Mouse (Mus musculus) ES-Bruce4 (cell line): ENCODE data around the gene Sept5. TPM values are rescaled to one million over a fixed set of nuclear protein-coding genes. Genes with fewer than 3 reads are reported as not detected.

Experiments used
- H3K27ac ChIP-seq: 2 replicates; pipeline ENCODE4 v1.5.1; 2012; ENCODE audit warnings: low read length, inconsistent platforms; ENCODE audit not compliant: insufficient read depth
- H3K27me3 ChIP-seq: 2 replicates; pipeline ENCODE4 v1.6.1; 2012; ENCODE audit warnings: mild to moderate bottlenecking, low read length, inconsistent platforms; ENCODE audit not compliant: control insufficient read depth, poor library complexity, insufficient read depth, severe bottlenecking
- H3K36me3 ChIP-seq: 2 replicates; pipeline ENCODE4 v1.6.1; 2012; ENCODE audit warnings: inconsistent platforms, mild to moderate bottlenecking, low read length, moderate library complexity; ENCODE audit not compliant: control insufficient read depth, poor library complexity, insufficient read depth, severe bottlenecking
- H3K4me1 ChIP-seq: one replicate; pipeline ENCODE4 v1.8.1; 2011; ENCODE audit warnings: low read length; ENCODE audit not compliant: control insufficient read depth, insufficient read depth
- H3K4me3 ChIP-seq: 2 replicates; pipeline ENCODE4 v1.5.1; 2011; ENCODE audit warnings: low read depth, mild to moderate bottlenecking, low read length
- H3K9ac ChIP-seq: 2 replicates; pipeline ENCODE4 v1.6.1; 2012; ENCODE audit warnings: low read depth, mild to moderate bottlenecking, inconsistent platforms; ENCODE audit not compliant: poor library complexity, severe bottlenecking
- H3K9me3 ChIP-seq: replicated peaks from 2 replicates; pipeline ENCODE4 v1.6.1; 2012; ENCODE audit warnings: mild to moderate bottlenecking, low read length, inconsistent platforms; ENCODE audit not compliant: control insufficient read depth, poor library complexity, insufficient read depth, severe bottlenecking
- CTCF ChIP-seq: IDR thresholded peaks from one replicate; pipeline ENCODE4 v1.8.1; 2011; ENCODE audit warnings: low read depth, low read length
- EP300 ChIP-seq: IDR thresholded peaks from 2 replicates; pipeline ENCODE4 v1.6.1; 2011; ENCODE audit warnings: low read depth, low read length; ENCODE audit not compliant: insufficient read depth
- POLR2A ChIP-seq: IDR thresholded peaks from one replicate; pipeline ENCODE4 v1.8.1; 2011; ENCODE audit warnings: low read length; ENCODE audit not compliant: insufficient read depth
- polyA plus RNA-seq: library from polyadenylated mRNA; stranded (reverse); fragments of >200 nt; gene quantifications from 2 replicates; pipeline ENCODE4 v1.2.4, GENCODE M21; 2011; ENCODE audit warnings: low read depth; ENCODE audit not compliant: missing spikeins, insufficient read depth, insufficient read length

Gene Sept5
- polyA plus RNA-seq, 1 experiment = 1.8 TPM

GRCm38 (mm10) chr16:18611752-18612151 is 18.0 kb downstream of the Sept5 start:
- H3K9me3 ChIP-seq = no peaks in the 10 kb centered on the region

GRCm38 (mm10) chr16:18609099-18609498 is 20.7 kb downstream of the Sept5 start:
- H3K36me3 ChIP-seq = no peaks in the 10 kb centered on the region
- H3K9me3 ChIP-seq = no peaks in the 10 kb centered on the region
- no peak for TF ChIP-seq CTCF
- no peak for TF ChIP-seq EP300
- no peak for TF ChIP-seq POLR2A
- no peak overlapping the region for H3K4me3 ChIP-seq
- no peak overlapping the region for H3K27ac ChIP-seq
- no peaks in the 10 kb centered on the region for H3K27me3 ChIP-seq
- no peak overlapping the region for H3K9ac ChIP-seq
- H3K4me1 ChIP-seq = no peaks in the 10 kb centered on the region

More at GRCm38 (mm10) chr16:18611752-18612151, 18.0 kb downstream of the Sept5 start:
- H3K4me1 ChIP-seq = no peaks in the 10 kb centered on the region
- H3K27ac ChIP-seq = no peak overlapping the region
- no peaks in the 10 kb centered on the region for H3K36me3 ChIP-seq
- no peak overlapping the region for H3K4me3 ChIP-seq
- no peaks in the 10 kb centered on the region for H3K27me3 ChIP-seq
- no peak overlapping the region for H3K9ac ChIP-seq
- TF ChIP-seq POLR2A = no peak
- no peak for TF ChIP-seq CTCF
- TF ChIP-seq EP300 = no peak

- Histone ChIP-seq H3K9ac (no peak overlapping the region), H3K27ac (no peak overlapping the region), H3K9me3 (no peaks in the 10 kb centered on the region), H3K4me1 (no peaks in the 10 kb centered on the region), H3K36me3 (no peaks in the 10 kb centered on the region), H3K4me3 (no peak overlapping the region), H3K27me3 (no peaks in the 10 kb centered on the region)
- TF ChIP-seq CTCF = no peak
- TF ChIP-seq POLR2A = no peak
- no peak for TF ChIP-seq EP300
Observed at GRCm38 (mm10) chr16:18608226-18608625, 21.5 kb downstream of the Sept5 start.

- Histone ChIP-seq H3K4me1 (no peaks in the 10 kb centered on the region), H3K27ac (no peak overlapping the region), H3K36me3 (no peaks in the 10 kb centered on the region), H3K27me3 (no peaks in the 10 kb centered on the region), H3K4me3 (no peak overlapping the region), H3K9me3 (no peaks in the 10 kb centered on the region), H3K9ac (no peak overlapping the region)
- TF ChIP-seq POLR2A = no peak
- TF ChIP-seq CTCF = no peak
- TF ChIP-seq EP300 = no peak
Observed at GRCm38 (mm10) chr16:18605705-18606104, 24.0 kb downstream of the Sept5 start.

- Histone ChIP-seq H3K4me1 (no peaks in the 10 kb centered on the region), H3K9me3 (no peaks in the 10 kb centered on the region), H3K4me3 (no peak overlapping the region), H3K27me3 (no peaks in the 10 kb centered on the region), H3K9ac (no peak overlapping the region), H3K36me3 (no peaks in the 10 kb centered on the region), H3K27ac (no peak overlapping the region)
- TF ChIP-seq CTCF = no peak
- TF ChIP-seq EP300 = no peak
- no peak for TF ChIP-seq POLR2A
Observed at GRCm38 (mm10) chr16:18604267-18604701, 25.5 kb downstream of the Sept5 start.

GRCm38 (mm10) chr16:18601447-18601846 is 28.3 kb downstream of the Sept5 start:
- no peak overlapping the region for H3K9ac ChIP-seq

More at GRCm38 (mm10) chr16:18601447-18601846, 28.3 kb downstream of the Sept5 start:
- TF ChIP-seq POLR2A = no peak
- TF ChIP-seq CTCF = no peak
- no peak for TF ChIP-seq EP300
- no peaks in the 10 kb centered on the region for H3K9me3 ChIP-seq
- no peak overlapping the region for H3K27ac ChIP-seq
- no peaks in the 10 kb centered on the region for H3K27me3 ChIP-seq
- no peak overlapping the region for H3K4me3 ChIP-seq
- no peaks in the 10 kb centered on the region for H3K36me3 ChIP-seq
- no peaks in the 10 kb centered on the region for H3K4me1 ChIP-seq
